Mouse (Mus musculus): Measurements from ENCODE around the gene Vkorc1l1.

GRCm38 (mm10) chr5:129943402-129943801, 1.6 kb downstream of the Vkorc1l1 start:
- no peak for TF ChIP-seq CTCF (IDR thresholded peaks at IDR 0.05; ENCODE audit: low read depth, low read length)
- TF ChIP-seq POLR2A (IDR thresholded peaks at IDR 0.05; ENCODE audit: extremely low read depth, insufficient read depth, low read length) = no peak
